Mouse (Mus musculus): ENCODE results near the gene Snx20. TPM values are rescaled to one million over a fixed set of nuclear protein-coding genes. Genes with fewer than 3 reads are reported as not detected.

The Snx20 gene
- total and polyA plus RNA-seq, 2 experiments from 2014 or later, result 1.1 to 2.2 TPM

GRCm38 (mm10) chr8:88609036-88609435, 26.9 kb downstream of the Snx20 start:
- ATAC-seq (no peak), DNase-seq (ENCODE audit: low spot score) (no peak)
- peaks cover 13% of the 10 kb centered on the region; the same call in 1 of the 2 replicates for H3K4me1 ChIP-seq (ENCODE audit: insufficient read depth, low read length)
- H3K27me3 ChIP-seq (ENCODE audit: insufficient read depth, low read length), result no peaks in the 10 kb centered on the region
- TF ChIP-seq CTCF (IDR thresholded peaks at IDR 0.05; ENCODE audit: low read depth), result no peak
- H3K9ac ChIP-seq (replicated peaks; ENCODE audit: low read length), result no peak overlapping the region
- H3K27ac ChIP-seq, result no peak overlapping the region
- no peaks in the 10 kb centered on the region for H3K36me3 ChIP-seq (ENCODE audit: insufficient read depth, low read length)
- WGBS, result 82% methylated on average over 8 of the region's 8 CpGs
- no peak overlapping the region for H3K4me3 ChIP-seq (ENCODE audit: low read length)
- no peak overlapping the region for H3K4me2 ChIP-seq (ENCODE audit: low read depth, low read length)
- H3K9me3 ChIP-seq (ENCODE audit: low read length), result no peaks in the 10 kb centered on the region

GRCm38 (mm10) chr8:88605361-88606040, 30.4 kb downstream of the Snx20 start:
- DNase-seq (ENCODE audit: low spot score), result peak; percentile 33
- no peak overlapping the region for H3K27ac ChIP-seq
- WGBS, result 37% methylated on average over 13 of the region's 13 CpGs
- ATAC-seq, result no peak
- H3K4me1 ChIP-seq (ENCODE audit: insufficient read depth, low read length), result peaks cover 23% of the 10 kb centered on the region
- H3K9me3 ChIP-seq (ENCODE audit: low read length), result no peaks in the 10 kb centered on the region
- no peak overlapping the region for H3K9ac ChIP-seq (replicated peaks; ENCODE audit: low read length)
- no peak overlapping the region for H3K4me3 ChIP-seq (ENCODE audit: low read length)
- no peak overlapping the region for H3K4me2 ChIP-seq (ENCODE audit: low read depth, low read length)
- no peaks in the 10 kb centered on the region for H3K36me3 ChIP-seq (ENCODE audit: insufficient read depth, low read length)
- H3K27me3 ChIP-seq (ENCODE audit: insufficient read depth, low read length), result no peaks in the 10 kb centered on the region
- TF ChIP-seq CTCF (IDR thresholded peaks at IDR 0.05; ENCODE audit: low read depth), result no peak

GRCm38 (mm10) chr8:88604065-88605038, 31.6 kb downstream of the Snx20 start:
- TF ChIP-seq CTCF (IDR thresholded peaks at IDR 0.05; ENCODE audit: low read depth), result no peak
- Histone ChIP-seq H3K36me3 (ENCODE audit: insufficient read depth, low read length) (no peaks in the 10 kb centered on the region), H3K4me2 (ENCODE audit: low read depth, low read length) (peak overlapping the region; percentile 67), H3K27ac (peak overlapping the region; percentile 32; the same call in 1 of the 2 replicates), H3K9ac (replicated peaks; ENCODE audit: low read length) (0 out of 2 replicates have a peak overlapping the region, but pooled peaks have one; percentile 17), H3K4me3 (ENCODE audit: low read length) (peak overlapping the region; percentile 27), H3K27me3 (ENCODE audit: insufficient read depth, low read length) (no peaks in the 10 kb centered on the region), H3K4me1 (ENCODE audit: insufficient read depth, low read length) (peaks cover 23% of the 10 kb centered on the region), H3K9me3 (ENCODE audit: low read length) (no peaks in the 10 kb centered on the region)
- WGBS, result 8% methylated on average over 20 of the region's 20 CpGs
- peak; percentile 90 for DNase-seq (ENCODE audit: low spot score)
- peak; percentile 89 for ATAC-seq

- Histone ChIP-seq H3K4me2 (ENCODE audit: low read depth, low read length) (peak overlapping the region; percentile 67), H3K9me3 (ENCODE audit: low read length) (no peaks in the 10 kb centered on the region), H3K27me3 (ENCODE audit: insufficient read depth, low read length) (no peaks in the 10 kb centered on the region), H3K36me3 (ENCODE audit: insufficient read depth, low read length) (no peaks in the 10 kb centered on the region), H3K9ac (replicated peaks; ENCODE audit: low read length) (0 out of 2 replicates have a peak overlapping the region, but pooled peaks have one; percentile 17), H3K27ac (peak overlapping the region; percentile 32; the same call in 1 of the 2 replicates), H3K4me3 (ENCODE audit: low read length) (peak overlapping the region; percentile 27), H3K4me1 (ENCODE audit: insufficient read depth, low read length) (peaks cover 23% of the 10 kb centered on the region)
- no peak for TF ChIP-seq CTCF (IDR thresholded peaks at IDR 0.05; ENCODE audit: low read depth)
- ATAC-seq (peak; percentile 39), DNase-seq (ENCODE audit: low spot score) (peak; percentile 64)
- 4% methylated on average over 10 of the region's 10 CpGs for WGBS
These were observed 32.4 kb downstream of the Snx20 start for GRCm38 (mm10) chr8:88603446-88603989.

GRCm38 (mm10) chr8:88599491-88599890, 36.4 kb downstream of the Snx20 start:
- WGBS, result 74% methylated on average over 7 of the region's 7 CpGs
- no peak for TF ChIP-seq CTCF (IDR thresholded peaks at IDR 0.05; ENCODE audit: low read depth)
- Histone ChIP-seq H3K4me2 (ENCODE audit: low read depth, low read length) (no peak overlapping the region), H3K27ac (no peak overlapping the region), H3K9ac (replicated peaks; ENCODE audit: low read length) (no peak overlapping the region), H3K27me3 (ENCODE audit: insufficient read depth, low read length) (no peaks in the 10 kb centered on the region), H3K36me3 (ENCODE audit: insufficient read depth, low read length) (no peaks in the 10 kb centered on the region), H3K9me3 (ENCODE audit: low read length) (no peaks in the 10 kb centered on the region), H3K4me3 (ENCODE audit: low read length) (no peak overlapping the region), H3K4me1 (ENCODE audit: insufficient read depth, low read length) (peaks cover 19% of the 10 kb centered on the region)
- no peak for ATAC-seq
- DNase-seq (ENCODE audit: low spot score), result no peak

- 61% methylated on average over 5 of the region's 5 CpGs for WGBS
- H3K27me3 ChIP-seq (ENCODE audit: insufficient read depth, low read length), result no peaks in the 10 kb centered on the region
- no peak overlapping the region for H3K4me3 ChIP-seq (ENCODE audit: low read length)
- no peak overlapping the region for H3K4me2 ChIP-seq (ENCODE audit: low read depth, low read length)
- no peak overlapping the region for H3K27ac ChIP-seq
- ATAC-seq (no peak), DNase-seq (ENCODE audit: low spot score) (no peak)
- peaks cover 10% of the 10 kb centered on the region; the same call in 1 of the 2 replicates for H3K4me1 ChIP-seq (ENCODE audit: insufficient read depth, low read length)
- no peak overlapping the region for H3K9ac ChIP-seq (replicated peaks; ENCODE audit: low read length)
- H3K36me3 ChIP-seq (ENCODE audit: insufficient read depth, low read length), result no peaks in the 10 kb centered on the region
- no peak for TF ChIP-seq CTCF (IDR thresholded peaks at IDR 0.05; ENCODE audit: low read depth)
- no peaks in the 10 kb centered on the region for H3K9me3 ChIP-seq (ENCODE audit: low read length)
These were observed 37.4 kb downstream of the Snx20 start for GRCm38 (mm10) chr8:88598578-88598977.
